Mouse (Mus musculus) bone marrow macrophage, adult 2 months (primary cell): Measurements from ENCODE around the gene Dnajc6.

Experiments
- CTCF ChIP-seq: IDR thresholded peaks from 2 replicates; pipeline ENCODE4 v1.5.1; 2012; ENCODE audit warnings: low read depth, mild to moderate bottlenecking, low read length, moderate library complexity
- POLR2A ChIP-seq: IDR thresholded peaks from 2 replicates; pipeline ENCODE4 v1.6.1; 2012; ENCODE audit warnings: mild to moderate bottlenecking, low read depth, low read length, borderline replicate concordance

DNA sequence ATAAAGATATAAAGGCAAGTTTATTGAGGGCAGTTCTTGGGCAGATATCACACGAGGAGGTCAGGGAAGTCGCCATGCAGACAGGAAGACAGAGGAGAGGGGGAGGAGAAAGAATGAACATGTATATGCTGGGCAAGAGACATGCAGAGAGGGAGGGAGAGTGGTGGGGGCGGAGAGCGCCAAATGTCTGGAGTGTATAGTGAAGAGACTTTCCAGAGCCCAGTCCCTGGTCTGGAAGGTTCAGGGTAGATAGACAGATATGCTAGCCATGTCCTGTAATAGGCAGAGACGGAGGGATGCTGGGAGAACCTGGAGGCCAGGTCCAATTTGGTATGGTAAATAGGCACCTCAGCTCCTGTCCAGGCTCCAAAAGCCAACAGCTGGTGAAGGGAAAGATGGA is 83.1 kb downstream of the Dnajc6 start:
- TF ChIP-seq POLR2A (no peak), CTCF (no peak)
